Mouse (Mus musculus) megakaryocyte, embryonic 14.5 days (primary cell): ENCODE measurements around the gene Gm17482.

Experiments used
- FLI1 ChIP-seq: IDR thresholded peaks from 2 replicates; pipeline ENCODE4 v1.6.1; 2012; ENCODE audit warnings: low read length, inconsistent platforms, mixed read lengths
- GATA1 ChIP-seq: IDR thresholded peaks from 3 replicates; pipeline ENCODE4 v1.6.1; 2012; ENCODE audit warnings: mixed read lengths, low read length, inconsistent platforms, borderline replicate concordance

GRCm38 (mm10) chr6:115273346-115273745, 46.2 kb downstream of the Gm17482 start:
- TF ChIP-seq GATA1: no peak
- TF ChIP-seq FLI1: no peak
